Mouse (Mus musculus) neural tube, embryonic 10.5 days (tissue): ENCODE results near the gene Lrrc1.
A peak's percentile ranks its signal among the peaks of the same experiment; 100 is the strongest.

ENCODE experiments used
- DNase-seq: peaks from one replicate; pipeline ENCODE4 v3.0.0-alpha.2; 2017; ENCODE audit warnings: low spot score; ENCODE audit errors: extremely low spot score

Gene Lrrc1

GRCm38 (mm10) chr9:77429230-77430015 lies 115.2 kb downstream of the Lrrc1 start:
- DNase-seq = no peak

- DNase-seq = no peak
Measured at GRCm38 (mm10) chr9:77428748-77429140, 115.9 kb downstream of the Lrrc1 start.

- no peak for DNase-seq
Measured at GRCm38 (mm10) chr9:77428115-77428747, 116.4 kb downstream of the Lrrc1 start.

- DNase-seq = peak; percentile 66
Measured at GRCm38 (mm10) chr9:77427292-77428114, 117.2 kb downstream of the Lrrc1 start.

- DNase-seq = no peak
Measured at GRCm38 (mm10) chr9:77426110-77426509, 118.6 kb downstream of the Lrrc1 start.

GRCm38 (mm10) chr9:77425553-77425952 lies 119.1 kb downstream of the Lrrc1 start:
- DNase-seq = no peak

- DNase-seq = no peak
Measured at GRCm38 (mm10) chr9:77420200-77420585, 124.5 kb downstream of the Lrrc1 start.

- no peak for DNase-seq
Measured at GRCm38 (mm10) chr9:77419501-77420199, 125.0 kb downstream of the Lrrc1 start.

GRCm38 (mm10) chr9:77418800-77419199 lies 125.9 kb downstream of the Lrrc1 start:
- no peak for DNase-seq

- DNase-seq = no peak
Measured at GRCm38 (mm10) chr9:77416486-77416885, 128.2 kb downstream of the Lrrc1 start.

- no peak for DNase-seq
Measured at GRCm38 (mm10) chr9:77416002-77416401, 128.7 kb downstream of the Lrrc1 start.

- DNase-seq = no peak
Measured at GRCm38 (mm10) chr9:77411830-77412425, 132.7 kb downstream of the Lrrc1 start.

- no peak for DNase-seq
Measured at GRCm38 (mm10) chr9:77410968-77411367, 133.7 kb downstream of the Lrrc1 start.

GRCm38 (mm10) chr9:77410524-77410923 lies 134.1 kb downstream of the Lrrc1 start:
- DNase-seq = no peak

- DNase-seq = no peak
Measured at GRCm38 (mm10) chr9:77408053-77408603, 136.5 kb downstream of the Lrrc1 start.

- peak; percentile 42 for DNase-seq
Measured at GRCm38 (mm10) chr9:77406906-77407305, 137.8 kb downstream of the Lrrc1 start.

GRCm38 (mm10) chr9:77404458-77404857 lies 140.2 kb downstream of the Lrrc1 start:
- no peak for DNase-seq

- no peak for DNase-seq
Measured at GRCm38 (mm10) chr9:77403961-77404360, 140.7 kb downstream of the Lrrc1 start.

GRCm38 (mm10) chr9:77402971-77403370 lies 141.7 kb downstream of the Lrrc1 start:
- DNase-seq = no peak

GRCm38 (mm10) chr9:77399801-77400200 lies 144.9 kb downstream of the Lrrc1 start:
- DNase-seq = no peak
